Mouse (Mus musculus): ENCODE measurements around the gene Tenm2. TPM values are rescaled to one million over a fixed set of nuclear protein-coding genes. Genes with fewer than 3 reads are reported as not detected.

The Tenm2 gene
- polyA plus RNA-seq, 1 experiment from 2014 or later, result 30.2 TPM

DNA sequence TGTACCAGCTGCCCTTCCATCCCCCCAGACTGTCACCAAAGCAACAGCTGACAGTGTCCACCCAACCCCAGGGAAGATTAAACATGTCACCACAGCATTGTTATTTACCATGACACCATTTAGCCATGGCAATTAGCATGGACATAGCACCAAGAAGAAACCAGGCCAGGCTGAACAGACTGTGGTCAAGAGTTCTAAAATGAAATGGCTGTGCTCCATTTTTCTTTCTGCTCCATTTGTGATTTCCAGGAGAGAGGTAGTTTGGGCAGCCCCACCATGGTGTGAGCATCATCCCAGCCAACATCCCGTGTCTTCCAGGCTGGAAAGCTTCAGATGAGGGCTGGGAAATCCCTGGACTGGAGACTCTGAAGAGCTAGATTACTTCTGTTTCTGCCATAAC, 431.1 kb downstream of the Tenm2 start:
- no peak overlapping the region for H3K27ac ChIP-seq
- no peaks in the 10 kb centered on the region for H3K36me3 ChIP-seq (replicated peaks; ENCODE audit: control insufficient read depth, insufficient read depth)
- peaks cover 14% of the 10 kb centered on the region for H3K4me1 ChIP-seq (replicated peaks; ENCODE audit: control insufficient read depth, insufficient read depth, low read length)
- no peak overlapping the region for H3K4me3 ChIP-seq (replicated peaks; ENCODE audit: low read length)
- no peak overlapping the region for H3K9ac ChIP-seq
- no peak overlapping the region for H3K4me2 ChIP-seq (replicated peaks)
- no peaks in the 10 kb centered on the region for H3K9me3 ChIP-seq (ENCODE audit: control insufficient read depth, low read length)
- DNase-seq (ENCODE audit: low spot score) (no peak), ATAC-seq (ENCODE audit: low FRiP score) (peak; percentile 40; the same call in 1 of the 2 replicates)
- no peaks in the 10 kb centered on the region for H3K27me3 ChIP-seq (ENCODE audit: control insufficient read depth, insufficient read depth, low read length)
- 48% methylated on average over 1 of the region's 1 CpGs for WGBS

DNA sequence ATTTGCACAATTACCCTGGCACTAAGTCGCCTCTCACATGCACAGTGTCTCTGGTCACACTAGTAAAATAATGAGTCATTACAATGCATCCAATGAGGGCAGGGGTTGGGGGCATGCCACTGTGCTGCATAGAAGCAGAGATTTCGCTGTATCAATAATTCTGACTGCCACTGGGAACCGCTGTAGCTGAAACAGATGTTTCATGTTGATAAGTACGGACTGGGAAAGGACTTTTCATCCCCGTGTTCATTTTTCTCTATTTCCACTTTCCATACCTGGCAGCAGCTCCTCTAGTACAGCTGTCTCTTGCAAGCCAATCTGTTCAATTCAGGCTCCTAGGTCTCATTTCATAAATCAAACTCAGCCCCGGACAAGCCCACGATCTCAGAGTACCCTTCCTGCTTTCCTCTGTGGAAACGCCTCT, 433.5 kb downstream of the Tenm2 start:
- 23% methylated on average over 8 of the region's 8 CpGs for WGBS
- Histone ChIP-seq H3K9ac (peak overlapping the region; percentile 35), H3K27me3 (ENCODE audit: control insufficient read depth, insufficient read depth, low read length) (no peaks in the 10 kb centered on the region), H3K4me1 (replicated peaks; ENCODE audit: control insufficient read depth, insufficient read depth, low read length) (peaks cover 14% of the 10 kb centered on the region), H3K4me3 (replicated peaks; ENCODE audit: low read length) (peak overlapping the region; percentile 12), H3K4me2 (replicated peaks) (peak overlapping the region; percentile 44), H3K9me3 (ENCODE audit: control insufficient read depth, low read length) (no peaks in the 10 kb centered on the region), H3K27ac (peak overlapping the region; percentile 78), H3K36me3 (replicated peaks; ENCODE audit: control insufficient read depth, insufficient read depth) (no peaks in the 10 kb centered on the region)
- ATAC-seq (ENCODE audit: low FRiP score), result peak; percentile 82
- DNase-seq (ENCODE audit: low spot score), result peak; percentile 61

DNA sequence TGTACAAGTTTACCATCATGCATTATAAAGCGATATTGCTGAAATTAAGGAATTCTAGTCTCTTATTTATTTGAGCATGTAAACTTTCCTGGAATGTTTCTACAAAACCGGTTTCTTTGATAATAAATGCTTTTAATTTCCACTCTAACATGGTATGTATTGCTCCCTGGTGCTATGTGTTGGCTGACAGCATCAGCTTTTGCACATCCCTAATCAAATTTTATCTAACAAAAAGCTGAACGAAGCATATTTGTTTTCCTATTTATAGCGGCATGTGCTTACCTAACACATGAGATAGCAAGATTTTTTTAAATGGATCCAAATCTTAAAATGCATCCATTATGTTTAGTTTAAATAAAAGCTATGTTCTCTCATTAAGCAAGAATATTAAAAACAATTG, 434.1 kb downstream of the Tenm2 start:
- WGBS, result 68% methylated on average over 4 of the region's 4 CpGs
- H3K9me3 ChIP-seq (ENCODE audit: control insufficient read depth, low read length), result no peaks in the 10 kb centered on the region
- no peak for ATAC-seq (ENCODE audit: low FRiP score)
- no peak overlapping the region for H3K9ac ChIP-seq
- no peaks in the 10 kb centered on the region for H3K27me3 ChIP-seq (ENCODE audit: control insufficient read depth, insufficient read depth, low read length)
- H3K4me3 ChIP-seq (replicated peaks; ENCODE audit: low read length), result no peak overlapping the region
- peaks cover 14% of the 10 kb centered on the region for H3K4me1 ChIP-seq (replicated peaks; ENCODE audit: control insufficient read depth, insufficient read depth, low read length)
- H3K27ac ChIP-seq, result peak overlapping the region; percentile 78
- no peaks in the 10 kb centered on the region for H3K36me3 ChIP-seq (replicated peaks; ENCODE audit: control insufficient read depth, insufficient read depth)
- H3K4me2 ChIP-seq (replicated peaks), result peak overlapping the region; percentile 44
- no peak for DNase-seq (ENCODE audit: low spot score)

GRCm38 (mm10) chr11:36799409-36799808, 436.4 kb downstream of the Tenm2 start:
- H3K9me3 ChIP-seq (ENCODE audit: control insufficient read depth, low read length), result no peaks in the 10 kb centered on the region
- H3K4me3 ChIP-seq (replicated peaks; ENCODE audit: low read length), result no peak overlapping the region
- WGBS, result 67% methylated on average over 8 of the region's 8 CpGs
- no peaks in the 10 kb centered on the region for H3K36me3 ChIP-seq (replicated peaks; ENCODE audit: control insufficient read depth, insufficient read depth)
- no peak overlapping the region for H3K4me2 ChIP-seq (replicated peaks)
- H3K27ac ChIP-seq, result no peak overlapping the region
- ATAC-seq (ENCODE audit: low FRiP score) (no peak), DNase-seq (ENCODE audit: low spot score) (no peak)
- H3K9ac ChIP-seq, result no peak overlapping the region
- H3K27me3 ChIP-seq (ENCODE audit: control insufficient read depth, insufficient read depth, low read length), result no peaks in the 10 kb centered on the region
- peaks cover 14% of the 10 kb centered on the region for H3K4me1 ChIP-seq (replicated peaks; ENCODE audit: control insufficient read depth, insufficient read depth, low read length)

- no peaks in the 10 kb centered on the region for H3K4me1 ChIP-seq (replicated peaks; ENCODE audit: control insufficient read depth, insufficient read depth, low read length)
- DNase-seq (ENCODE audit: low spot score), result no peak
- WGBS, result 62% methylated on average over 3 of the region's 3 CpGs
Observed at GRCm38 (mm10) chr11:36758009-36758408, 477.8 kb downstream of the Tenm2 start.

GRCm38 (mm10) chr11:36746286-36746685, 489.5 kb downstream of the Tenm2 start:
- 66% methylated on average over 4 of the region's 4 CpGs for WGBS
- no peak for DNase-seq (ENCODE audit: low spot score)
- H3K4me3 ChIP-seq (replicated peaks; ENCODE audit: low read length), result no peak overlapping the region

More at GRCm38 (mm10) chr11:36758009-36758408, 477.8 kb downstream of the Tenm2 start:
- Histone ChIP-seq H3K4me3 (replicated peaks; ENCODE audit: low read length) (no peak overlapping the region), H3K27ac (no peak overlapping the region), H3K4me2 (replicated peaks) (no peak overlapping the region), H3K27me3 (ENCODE audit: control insufficient read depth, insufficient read depth, low read length) (no peaks in the 10 kb centered on the region), H3K9ac (no peak overlapping the region), H3K36me3 (replicated peaks; ENCODE audit: control insufficient read depth, insufficient read depth) (no peaks in the 10 kb centered on the region), H3K9me3 (ENCODE audit: control insufficient read depth, low read length) (no peaks in the 10 kb centered on the region)
- ATAC-seq (ENCODE audit: low FRiP score), result no peak

GRCm38 (mm10) chr11:36727800-36728199, 508.0 kb downstream of the Tenm2 start:
- Histone ChIP-seq H3K9me3 (ENCODE audit: control insufficient read depth, low read length) (no peaks in the 10 kb centered on the region), H3K4me1 (replicated peaks; ENCODE audit: control insufficient read depth, insufficient read depth, low read length) (no peaks in the 10 kb centered on the region), H3K9ac (no peak overlapping the region), H3K4me2 (replicated peaks) (no peak overlapping the region), H3K27ac (no peak overlapping the region), H3K36me3 (replicated peaks; ENCODE audit: control insufficient read depth, insufficient read depth) (no peaks in the 10 kb centered on the region), H3K4me3 (replicated peaks; ENCODE audit: low read length) (no peak overlapping the region), H3K27me3 (ENCODE audit: control insufficient read depth, insufficient read depth, low read length) (no peaks in the 10 kb centered on the region)
- WGBS, result 79% methylated on average over 3 of the region's 3 CpGs
- DNase-seq (ENCODE audit: low spot score) (no peak), ATAC-seq (ENCODE audit: low FRiP score) (no peak)

More at GRCm38 (mm10) chr11:36746286-36746685, 489.5 kb downstream of the Tenm2 start:
- no peaks in the 10 kb centered on the region for H3K27me3 ChIP-seq (ENCODE audit: control insufficient read depth, insufficient read depth, low read length)
- no peak for ATAC-seq (ENCODE audit: low FRiP score)
- H3K4me2 ChIP-seq (replicated peaks), result no peak overlapping the region
- H3K36me3 ChIP-seq (replicated peaks; ENCODE audit: control insufficient read depth, insufficient read depth), result no peaks in the 10 kb centered on the region
- no peaks in the 10 kb centered on the region for H3K9me3 ChIP-seq (ENCODE audit: control insufficient read depth, low read length)
- no peak overlapping the region for H3K27ac ChIP-seq
- H3K9ac ChIP-seq, result no peak overlapping the region
- H3K4me1 ChIP-seq (replicated peaks; ENCODE audit: control insufficient read depth, insufficient read depth, low read length), result no peaks in the 10 kb centered on the region

GRCm38 (mm10) chr11:36702881-36703280, 532.9 kb downstream of the Tenm2 start:
- no peaks in the 10 kb centered on the region for H3K36me3 ChIP-seq (replicated peaks; ENCODE audit: control insufficient read depth, insufficient read depth)
- 84% methylated on average over 2 of the region's 2 CpGs for WGBS
- H3K4me2 ChIP-seq (replicated peaks), result no peak overlapping the region

GRCm38 (mm10) chr11:36700951-36701350, 534.8 kb downstream of the Tenm2 start:
- no peaks in the 10 kb centered on the region for H3K27me3 ChIP-seq (ENCODE audit: control insufficient read depth, insufficient read depth, low read length)

More at GRCm38 (mm10) chr11:36702881-36703280, 532.9 kb downstream of the Tenm2 start:
- no peak overlapping the region for H3K27ac ChIP-seq
- DNase-seq (ENCODE audit: low spot score), result no peak
- H3K9me3 ChIP-seq (ENCODE audit: control insufficient read depth, low read length), result no peaks in the 10 kb centered on the region
- H3K4me3 ChIP-seq (replicated peaks; ENCODE audit: low read length), result no peak overlapping the region
- H3K27me3 ChIP-seq (ENCODE audit: control insufficient read depth, insufficient read depth, low read length), result no peaks in the 10 kb centered on the region
- no peak for ATAC-seq (ENCODE audit: low FRiP score)
- H3K4me1 ChIP-seq (replicated peaks; ENCODE audit: control insufficient read depth, insufficient read depth, low read length), result peaks cover 8% of the 10 kb centered on the region; the same call in 1 of the 2 replicates
- no peak overlapping the region for H3K9ac ChIP-seq

GRCm38 (mm10) chr11:36700131-36700530, 535.6 kb downstream of the Tenm2 start:
- Histone ChIP-seq H3K9me3 (ENCODE audit: control insufficient read depth, low read length) (no peaks in the 10 kb centered on the region), H3K27me3 (ENCODE audit: control insufficient read depth, insufficient read depth, low read length) (no peaks in the 10 kb centered on the region), H3K9ac (no peak overlapping the region), H3K4me2 (replicated peaks) (no peak overlapping the region), H3K4me1 (replicated peaks; ENCODE audit: control insufficient read depth, insufficient read depth, low read length) (peaks cover 30% of the 10 kb centered on the region; the same call in 1 of the 2 replicates), H3K27ac (no peak overlapping the region), H3K4me3 (replicated peaks; ENCODE audit: low read length) (no peak overlapping the region), H3K36me3 (replicated peaks; ENCODE audit: control insufficient read depth, insufficient read depth) (no peaks in the 10 kb centered on the region)
- 65% methylated on average over 6 of the region's 6 CpGs for WGBS
- ATAC-seq (ENCODE audit: low FRiP score), result no peak
- DNase-seq (ENCODE audit: low spot score), result no peak

More at GRCm38 (mm10) chr11:36700951-36701350, 534.8 kb downstream of the Tenm2 start:
- Histone ChIP-seq H3K36me3 (replicated peaks; ENCODE audit: control insufficient read depth, insufficient read depth) (no peaks in the 10 kb centered on the region), H3K9ac (no peak overlapping the region), H3K4me1 (replicated peaks; ENCODE audit: control insufficient read depth, insufficient read depth, low read length) (peaks cover 23% of the 10 kb centered on the region; the same call in 1 of the 2 replicates), H3K27ac (no peak overlapping the region), H3K9me3 (ENCODE audit: control insufficient read depth, low read length) (no peaks in the 10 kb centered on the region), H3K4me3 (replicated peaks; ENCODE audit: low read length) (no peak overlapping the region), H3K4me2 (replicated peaks) (no peak overlapping the region)
- WGBS, result 74% methylated on average over 3 of the region's 3 CpGs
- ATAC-seq (ENCODE audit: low FRiP score), result no peak
- DNase-seq (ENCODE audit: low spot score), result no peak
